Mouse (Mus musculus) stomach, postnatal 0 days (tissue): ENCODE results near the gene Mpp6. TPM values are rescaled to one million over a fixed set of nuclear protein-coding genes. Genes with fewer than 3 reads are reported as not detected.

Experiments
- ATAC-seq: fragments of 200-750 bp; cut with Nextera tagmentation; 2 replicates; pipeline ENCODE4 v1.8.0; 2017; ENCODE audit not compliant: low FRiP score, low TSS enrichment
- DNase-seq: peaks from one replicate; pipeline ENCODE4 v3.0.0-alpha.2; 2016; ENCODE audit warnings: low spot score
- H3K27ac ChIP-seq: fragments of 300-500 bp; sonication (generic); replicated peaks from 2 replicates; pipeline ENCODE4 v1.5.1; 2014; ENCODE audit warnings: mild to moderate bottlenecking, control low read depth
- H3K27me3 ChIP-seq: fragments of 300-500 bp; sonication (generic); 2 replicates; pipeline ENCODE4 v1.6.1; 2014; ENCODE audit warnings: low read length; ENCODE audit not compliant: control insufficient read depth, insufficient read depth
- H3K36me3 ChIP-seq: fragments of 300-500 bp; sonication (generic); 2 replicates; pipeline ENCODE4 v1.6.1; 2014; ENCODE audit warnings: low read length, mixed read lengths; ENCODE audit not compliant: control insufficient read depth, insufficient read depth
- H3K4me1 ChIP-seq: fragments of 300-500 bp; sonication (generic); replicated peaks from 2 replicates; pipeline ENCODE4 v1.6.1; 2014; ENCODE audit warnings: antibody characterized with exemption; ENCODE audit not compliant: control insufficient read depth, insufficient read depth
- H3K4me2 ChIP-seq: fragments of 300-500 bp; sonication (generic); replicated peaks from 2 replicates; pipeline ENCODE4 v1.6.1; 2014; ENCODE audit warnings: low read depth, mild to moderate bottlenecking, control low read depth, moderate library complexity
- H3K4me3 ChIP-seq: fragments of 300-500 bp; sonication (generic); 2 replicates; pipeline ENCODE4 v1.5.1; 2014; ENCODE audit warnings: low read depth, low read length, control low read depth
- H3K9ac ChIP-seq: fragments of 300-500 bp; sonication (generic); 2 replicates; pipeline ENCODE4 v1.6.1; 2014; ENCODE audit warnings: mild to moderate bottlenecking, low read length, control low read depth, mixed read lengths
- H3K9me3 ChIP-seq: fragments of 300-500 bp; sonication (generic); 2 replicates; pipeline ENCODE4 v1.6.1; 2016; ENCODE audit warnings: low read length; ENCODE audit not compliant: control insufficient read depth
- CTCF ChIP-seq: IDR thresholded peaks from 2 replicates; pipeline ENCODE4 v1.5.1; 2016; ENCODE audit warnings: antibody characterized with exemption, low read depth, mild to moderate bottlenecking, moderate library complexity
- EP300 ChIP-seq: optimal IDR thresholded peaks from 2 replicates; pipeline ENCODE3; 2016; ENCODE audit warnings: antibody characterized with exemption
- WGBS: fragments of 180-500 bp; shearing (Covaris S2); extraction: QIAGEN DNeasy Blood & Tissue Kit; methylation state at CpG from one replicate; pipeline ENCODE4 v1.1.7; 2014; 5-methylcytosine and 5-hydroxymethylcytosine counted together
- polyA plus RNA-seq: library from polyadenylated mRNA; unstranded; fragments of >200 nt; fragmentation: Nextera tagmentation; extraction: Ambion mirVana; gene quantifications from 2 replicates; pipeline ENCODE4 v1.2.1, GENCODE M21; 2015

The Mpp6 gene
- 24.5 and 28.1 TPM in 2 replicates for polyA plus RNA-seq

- under 1% methylated on average over 56 of the region's 74 CpGs for WGBS
These were observed at the start of gene Mpp6 for GRCm38 (mm10) chr6:50109757-50110378. Gene Mpp6 (plus strand): TSS chr6:50110241.

GRCm38 (mm10) chr6:50066172-50066571, 43.9 kb upstream of the Mpp6 start:
- Histone ChIP-seq H3K9me3 (no peaks in the 10 kb centered on the region), H3K4me1 (no peaks in the 10 kb centered on the region), H3K4me3 (no peak overlapping the region), H3K9ac (no peak overlapping the region), H3K36me3 (no peaks in the 10 kb centered on the region), H3K4me2 (no peak overlapping the region), H3K27me3 (no peaks in the 10 kb centered on the region), H3K27ac (no peak overlapping the region)
- no peak for DNase-seq
- ATAC-seq, result no peak
- TF ChIP-seq EP300 (no peak), CTCF (no peak)
- WGBS, result 87% methylated on average over 6 of the region's 6 CpGs

More at GRCm38 (mm10) chr6:50109757-50110378, at the start of gene Mpp6:
- Histone ChIP-seq H3K36me3 (no peaks in the 10 kb centered on the region), H3K9me3 (no peaks in the 10 kb centered on the region), H3K27ac (peak within 1 kb of the TSS; percentile 61), H3K9ac (peak within 1 kb of the TSS; percentile 78), H3K4me1 (no peaks in the 10 kb centered on the region), H3K4me3 (peak within 1 kb of the TSS; percentile 72), H3K4me2 (peak within 1 kb of the TSS; percentile 94), H3K27me3 (no peaks in the 10 kb centered on the region)
- ATAC-seq, result peak; percentile 93
- TF ChIP-seq CTCF (peak; percentile 71), EP300 (no peak)
- peak; percentile 92 for DNase-seq

- ATAC-seq (no peak), DNase-seq (no peak)
- no peak overlapping the region for H3K4me3 ChIP-seq
- no peaks in the 10 kb centered on the region for H3K9me3 ChIP-seq
- H3K4me2 ChIP-seq, result no peak overlapping the region
- no peak overlapping the region for H3K27ac ChIP-seq
- H3K9ac ChIP-seq, result no peak overlapping the region
- TF ChIP-seq CTCF, result no peak
- TF ChIP-seq EP300, result no peak
- no peaks in the 10 kb centered on the region for H3K27me3 ChIP-seq
- no peaks in the 10 kb centered on the region for H3K4me1 ChIP-seq
- H3K36me3 ChIP-seq, result no peaks in the 10 kb centered on the region
These were observed 41.6 kb upstream of the Mpp6 start for GRCm38 (mm10) chr6:50068490-50068889.

GRCm38 (mm10) chr6:50075248-50075647, 34.8 kb upstream of the Mpp6 start:
- Histone ChIP-seq H3K4me3 (no peak overlapping the region), H3K9ac (no peak overlapping the region), H3K9me3 (no peaks in the 10 kb centered on the region), H3K4me1 (no peaks in the 10 kb centered on the region), H3K36me3 (no peaks in the 10 kb centered on the region), H3K27me3 (no peaks in the 10 kb centered on the region), H3K27ac (no peak overlapping the region), H3K4me2 (no peak overlapping the region)
- ATAC-seq (no peak), DNase-seq (no peak)
- 84% methylated on average over 3 of the region's 3 CpGs for WGBS
- TF ChIP-seq EP300 (no peak), CTCF (no peak)

- no peaks in the 10 kb centered on the region for H3K4me1 ChIP-seq
- DNase-seq (no peak), ATAC-seq (no peak)
- H3K4me3 ChIP-seq, result no peak overlapping the region
- H3K27me3 ChIP-seq, result no peaks in the 10 kb centered on the region
- no peak overlapping the region for H3K9ac ChIP-seq
- no peak overlapping the region for H3K4me2 ChIP-seq
- no peaks in the 10 kb centered on the region for H3K36me3 ChIP-seq
- no peak overlapping the region for H3K27ac ChIP-seq
- TF ChIP-seq CTCF (no peak), EP300 (no peak)
- no peaks in the 10 kb centered on the region for H3K9me3 ChIP-seq
- WGBS, result 47% methylated on average over 2 of the region's 2 CpGs
These were observed 33.6 kb upstream of the Mpp6 start for GRCm38 (mm10) chr6:50076473-50076872.

- Histone ChIP-seq H3K9ac (no peak overlapping the region), H3K4me1 (no peaks in the 10 kb centered on the region), H3K27ac (no peak overlapping the region), H3K36me3 (no peaks in the 10 kb centered on the region), H3K4me3 (no peak overlapping the region), H3K4me2 (no peak overlapping the region), H3K27me3 (no peaks in the 10 kb centered on the region), H3K9me3 (no peaks in the 10 kb centered on the region)
- no peak for ATAC-seq
- TF ChIP-seq EP300 (no peak), CTCF (no peak)
- DNase-seq, result no peak
- 59% methylated on average over 7 of the region's 7 CpGs for WGBS
These were observed 29.6 kb upstream of the Mpp6 start for GRCm38 (mm10) chr6:50080431-50080830.
